Mouse (Mus musculus): ENCODE results near the gene Gstt4. TPM values are rescaled to one million over a fixed set of nuclear protein-coding genes. Genes with fewer than 3 reads are reported as not detected.
A peak's percentile ranks its signal among the peaks of the same experiment; 100 is the strongest.

The Gstt4 gene
- polyA plus RNA-seq, 1 experiment from 2014 or later = not detected

- Histone ChIP-seq H3K9ac (replicated peaks; ENCODE audit: low read depth, low read length) (no peak overlapping the region), H3K27ac (ENCODE audit: low read depth, low read length) (no peak overlapping the region), H3K4me1 (ENCODE audit: control insufficient read depth, insufficient read depth, low read length) (no peaks in the 10 kb centered on the region), H3K9me3 (ENCODE audit: control insufficient read depth, low read length) (no peaks in the 10 kb centered on the region), H3K4me3 (ENCODE audit: low read depth, low read length) (no peak overlapping the region), H3K36me3 (ENCODE audit: control insufficient read depth, insufficient read depth, low read length) (no peaks in the 10 kb centered on the region), H3K4me2 (ENCODE audit: low read depth, low read length) (no peak overlapping the region), H3K27me3 (ENCODE audit: control insufficient read depth, insufficient read depth, low read length) (no peaks in the 10 kb centered on the region)
- ATAC-seq (ENCODE audit: low read depth) = no peak
- WGBS = 93% methylated on average over 8 of the region's 8 CpGs
Observed at GRCm38 (mm10) chr10:75788277-75788676, 34.1 kb downstream of the Gstt4 start.

- Histone ChIP-seq H3K4me1 (ENCODE audit: control insufficient read depth, insufficient read depth, low read length) (0 out of 2 replicates have a peak, but pooled peaks cover 3% of the 10 kb centered on the region), H3K27me3 (ENCODE audit: control insufficient read depth, insufficient read depth, low read length) (0 out of 2 replicates have a peak, but pooled peaks cover 5% of the 10 kb centered on the region), H3K36me3 (ENCODE audit: control insufficient read depth, insufficient read depth, low read length) (no peaks in the 10 kb centered on the region), H3K9ac (replicated peaks; ENCODE audit: low read depth, low read length) (no peak overlapping the region), H3K4me2 (ENCODE audit: low read depth, low read length) (no peak overlapping the region), H3K27ac (ENCODE audit: low read depth, low read length) (no peak overlapping the region), H3K9me3 (ENCODE audit: control insufficient read depth, low read length) (no peaks in the 10 kb centered on the region), H3K4me3 (ENCODE audit: low read depth, low read length) (no peak overlapping the region)
- no peak for ATAC-seq (ENCODE audit: low read depth)
- 80% methylated on average over 1 of the region's 1 CpGs for WGBS
Observed at GRCm38 (mm10) chr10:75785442-75785841, 36.9 kb downstream of the Gstt4 start.

GRCm38 (mm10) chr10:75780769-75781578, 41.4 kb downstream of the Gstt4 start, which contains the start of the genes Gm20441 and Gstt3:
Gene Gm20441 (minus strand): TSS chr10:75780954.
Gene Gstt3 (minus strand): TSS chr10:75781414.
- H3K4me1 ChIP-seq (ENCODE audit: control insufficient read depth, insufficient read depth, low read length) = 0 out of 2 replicates have a peak, but pooled peaks cover 4% of the 10 kb centered on the region
- peak; percentile 14; the same call in 1 of the 2 replicates for ATAC-seq (ENCODE audit: low read depth)
- peak within 1 kb of the TSS; percentile 19 for H3K4me3 ChIP-seq (ENCODE audit: low read depth, low read length)
- no peaks in the 10 kb centered on the region for H3K9me3 ChIP-seq (ENCODE audit: control insufficient read depth, low read length)
- H3K4me2 ChIP-seq (ENCODE audit: low read depth, low read length) = peak within 1 kb of the TSS; percentile 39
- WGBS = 2% methylated on average over 28 of the region's 28 CpGs
- 0 out of 2 replicates have a peak, but pooled peaks cover 5% of the 10 kb centered on the region for H3K27me3 ChIP-seq (ENCODE audit: control insufficient read depth, insufficient read depth, low read length)
- H3K36me3 ChIP-seq (ENCODE audit: control insufficient read depth, insufficient read depth, low read length) = no peaks in the 10 kb centered on the region
- H3K27ac ChIP-seq (ENCODE audit: low read depth, low read length) = no peak within 1 kb of the TSS
- 0 out of 2 replicates have a peak within 1 kb of the TSS, but pooled peaks have one; percentile 5 for H3K9ac ChIP-seq (replicated peaks; ENCODE audit: low read depth, low read length)

- H3K27ac ChIP-seq (ENCODE audit: low read depth, low read length) = no peak overlapping the region
- H3K4me3 ChIP-seq (ENCODE audit: low read depth, low read length) = no peak overlapping the region
- 0 out of 2 replicates have a peak, but pooled peaks cover 5% of the 10 kb centered on the region for H3K27me3 ChIP-seq (ENCODE audit: control insufficient read depth, insufficient read depth, low read length)
- H3K9ac ChIP-seq (replicated peaks; ENCODE audit: low read depth, low read length) = no peak overlapping the region
- ATAC-seq (ENCODE audit: low read depth) = no peak
- no peaks in the 10 kb centered on the region for H3K9me3 ChIP-seq (ENCODE audit: control insufficient read depth, low read length)
- 37% methylated on average over 15 of the region's 15 CpGs for WGBS
- H3K4me2 ChIP-seq (ENCODE audit: low read depth, low read length) = no peak overlapping the region
- 0 out of 2 replicates have a peak, but pooled peaks cover 4% of the 10 kb centered on the region for H3K4me1 ChIP-seq (ENCODE audit: control insufficient read depth, insufficient read depth, low read length)
- no peaks in the 10 kb centered on the region for H3K36me3 ChIP-seq (ENCODE audit: control insufficient read depth, insufficient read depth, low read length)
Observed at GRCm38 (mm10) chr10:75779206-75780174, 42.9 kb downstream of the Gstt4 start.

- no peak for ATAC-seq (ENCODE audit: low read depth)
- WGBS = 80% methylated on average over 2 of the region's 2 CpGs
- Histone ChIP-seq H3K4me1 (ENCODE audit: control insufficient read depth, insufficient read depth, low read length) (0 out of 2 replicates have a peak, but pooled peaks cover 4% of the 10 kb centered on the region), H3K9me3 (ENCODE audit: control insufficient read depth, low read length) (no peaks in the 10 kb centered on the region), H3K4me3 (ENCODE audit: low read depth, low read length) (no peak overlapping the region), H3K27ac (ENCODE audit: low read depth, low read length) (no peak overlapping the region), H3K27me3 (ENCODE audit: control insufficient read depth, insufficient read depth, low read length) (0 out of 2 replicates have a peak, but pooled peaks cover 5% of the 10 kb centered on the region), H3K9ac (replicated peaks; ENCODE audit: low read depth, low read length) (no peak overlapping the region), H3K36me3 (ENCODE audit: control insufficient read depth, insufficient read depth, low read length) (no peaks in the 10 kb centered on the region), H3K4me2 (ENCODE audit: low read depth, low read length) (no peak overlapping the region)
Observed at GRCm38 (mm10) chr10:75777885-75778284, 44.5 kb downstream of the Gstt4 start.

GRCm38 (mm10) chr10:75776562-75776961, 45.8 kb downstream of the Gstt4 start:
- 0 out of 2 replicates have a peak, but pooled peaks cover 4% of the 10 kb centered on the region for H3K27me3 ChIP-seq (ENCODE audit: control insufficient read depth, insufficient read depth, low read length)
- no peak overlapping the region for H3K4me2 ChIP-seq (ENCODE audit: low read depth, low read length)
- H3K9me3 ChIP-seq (ENCODE audit: control insufficient read depth, low read length) = no peaks in the 10 kb centered on the region
- no peak overlapping the region for H3K9ac ChIP-seq (replicated peaks; ENCODE audit: low read depth, low read length)
- WGBS = 94% methylated on average over 6 of the region's 6 CpGs
- no peak overlapping the region for H3K4me3 ChIP-seq (ENCODE audit: low read depth, low read length)
- H3K27ac ChIP-seq (ENCODE audit: low read depth, low read length) = no peak overlapping the region
- no peaks in the 10 kb centered on the region for H3K36me3 ChIP-seq (ENCODE audit: control insufficient read depth, insufficient read depth, low read length)
- 0 out of 2 replicates have a peak, but pooled peaks cover 9% of the 10 kb centered on the region for H3K4me1 ChIP-seq (ENCODE audit: control insufficient read depth, insufficient read depth, low read length)
- ATAC-seq (ENCODE audit: low read depth) = no peak

GRCm38 (mm10) chr10:75774587-75774986, 47.8 kb downstream of the Gstt4 start:
- Histone ChIP-seq H3K4me2 (ENCODE audit: low read depth, low read length) (no peak overlapping the region), H3K4me1 (ENCODE audit: control insufficient read depth, insufficient read depth, low read length) (0 out of 2 replicates have a peak, but pooled peaks cover 6% of the 10 kb centered on the region), H3K27me3 (ENCODE audit: control insufficient read depth, insufficient read depth, low read length) (no peaks in the 10 kb centered on the region), H3K4me3 (ENCODE audit: low read depth, low read length) (no peak overlapping the region), H3K27ac (ENCODE audit: low read depth, low read length) (no peak overlapping the region), H3K36me3 (ENCODE audit: control insufficient read depth, insufficient read depth, low read length) (no peaks in the 10 kb centered on the region), H3K9me3 (ENCODE audit: control insufficient read depth, low read length) (no peaks in the 10 kb centered on the region), H3K9ac (replicated peaks; ENCODE audit: low read depth, low read length) (no peak overlapping the region)
- 92% methylated on average over 9 of the region's 9 CpGs for WGBS
- ATAC-seq (ENCODE audit: low read depth) = no peak

GRCm38 (mm10) chr10:75774102-75774501, 48.2 kb downstream of the Gstt4 start:
- Histone ChIP-seq H3K36me3 (ENCODE audit: control insufficient read depth, insufficient read depth, low read length) (no peaks in the 10 kb centered on the region), H3K4me3 (ENCODE audit: low read depth, low read length) (no peak overlapping the region), H3K27ac (ENCODE audit: low read depth, low read length) (no peak overlapping the region), H3K27me3 (ENCODE audit: control insufficient read depth, insufficient read depth, low read length) (no peaks in the 10 kb centered on the region), H3K4me2 (ENCODE audit: low read depth, low read length) (no peak overlapping the region), H3K9me3 (ENCODE audit: control insufficient read depth, low read length) (no peaks in the 10 kb centered on the region), H3K9ac (replicated peaks; ENCODE audit: low read depth, low read length) (no peak overlapping the region), H3K4me1 (ENCODE audit: control insufficient read depth, insufficient read depth, low read length) (0 out of 2 replicates have a peak, but pooled peaks cover 6% of the 10 kb centered on the region)
- no peak for ATAC-seq (ENCODE audit: low read depth)
- WGBS = 86% methylated on average over 5 of the region's 5 CpGs

Measured in neural tube, embryonic 14.5 days (tissue).